Comparison of ENCODE assay signal across 14 mouse cellular contexts in genomic region chr4:117906196-117906595, GRCm38 (mm10). TPM values are rescaled to one million over a fixed set of nuclear protein-coding genes. Genes with fewer than 3 reads are reported as not detected.
DNase-seq lines count a peak whose midpoint lies in the region; ATAC-seq and TF ChIP-seq lines count a peak whose summit lies in the region.
"Had no signal": no experiment of that assay in that cellular context is flagged by ENCODE, and none has a peak within 500 bp of the region (broad histone marks: within the 10 kb centered on the region; RNA-seq: fewer than 3 reads in every experiment).

No protein-coding gene starts in this region.

- no peak overlapping the region for H3K4me3 ChIP-seq in left cerebral cortex, adult 2 months
- H3K4me3 ChIP-seq in hindbrain, postnatal 0 days (ENCODE audit: low read length) = no peak overlapping the region
- H3K4me3 ChIP-seq: forebrain, embryonic 10.5 days; hindbrain, embryonic 15.5 days; neural tube, embryonic 13.5 days had no signal

- H3K9ac ChIP-seq in hindbrain, postnatal 0 days (replicated peaks; ENCODE audit: low read length) = no peak overlapping the region
- H3K9ac ChIP-seq: hindbrain, embryonic 15.5 days; neural tube, embryonic 13.5 days had no signal

- H3K4me1 ChIP-seq in hindbrain, postnatal 0 days (ENCODE audit: insufficient read depth, low read length) = peaks cover 23% of the 10 kb centered on the region

- H3K27me3 ChIP-seq in hindbrain, postnatal 0 days (ENCODE audit: insufficient read depth, low read length) = no peaks in the 10 kb centered on the region
- H3K27me3 ChIP-seq: hindbrain, embryonic 15.5 days; neural tube, embryonic 13.5 days had no signal

- TF ChIP-seq CTCF in left cerebral cortex, adult 2 months (IDR thresholded peaks at IDR 0.05) = no peak
- TF ChIP-seq CTCF in hindbrain, postnatal 0 days (IDR thresholded peaks at IDR 0.05; ENCODE audit: low read depth) = no peak

- H3K36me3 ChIP-seq in hindbrain, postnatal 0 days (ENCODE audit: insufficient read depth, low read length) = peaks cover 29% of the 10 kb centered on the region

- no peak overlapping the region for H3K4me2 ChIP-seq in hindbrain, postnatal 0 days (ENCODE audit: low read depth, low read length)
- H3K4me2 ChIP-seq: hindbrain, embryonic 15.5 days; neural tube, embryonic 13.5 days had no signal

- no peaks in the 10 kb centered on the region for H3K9me3 ChIP-seq in hindbrain, postnatal 0 days (ENCODE audit: low read length)
- H3K9me3 ChIP-seq: forebrain, embryonic 10.5 days; hindbrain, embryonic 15.5 days; neural tube, embryonic 13.5 days had no signal

- peak; percentile 63 for DNase-seq in cerebellum, adult 11-12 months
- no peak for DNase-seq in cerebellum, postnatal 4 days (ENCODE audit: low spot score in 2 of 2)
- no peak for DNase-seq in left cerebral cortex, adult 2 months (ENCODE audit: extremely low spot score in 1 of 2, low spot score in 2 of 2)
- no peak for DNase-seq in left cerebral cortex, adult 11 months (ENCODE audit: low spot score)
- DNase-seq in lung, adult 18-20 months = peak; percentile 78 to 87
- DNase-seq in lung, postnatal 4 days = peak; percentile 53 to 60
- no peak for DNase-seq in heart, postnatal 14 days
- DNase-seq in hindbrain, postnatal 0 days (ENCODE audit: low spot score) = no peak
- DNase-seq: liver; spleen, adult 18-20 months had no signal

- no peak for ATAC-seq in hindbrain, postnatal 0 days

- WGBS in hindbrain, postnatal 0 days = 78% methylated on average over 3 of the region's 3 CpGs

- H3K27ac ChIP-seq in left cerebral cortex, adult 2 months = peak overlapping the region; percentile 24; the same call in 1 of the 2 replicates
- H3K27ac ChIP-seq in hindbrain, postnatal 0 days = no peak overlapping the region
- H3K27ac ChIP-seq: forebrain, embryonic 10.5 days; hindbrain, embryonic 15.5 days; neural tube, embryonic 13.5 days had no signal

- intact Hi-C loops in left cerebral cortex, adult 2 months (cut with DNase I) = no loop called here
- intact Hi-C loops in heart, postnatal 14 days (cut with DNase I) = no loop called here

RNA-seq across cellular contexts. Expression of gene Ipo13, which starts 8.6 kb away (rescaled TPM):
- 100 to 1,000 TPM; 115 to 123 TPM for total RNA-seq in left cerebral cortex, adult 2 months (2021)
- 10 to 100 TPM; 64.9 to 66.9 TPM for total RNA-seq in heart, postnatal 14 days (2021)
- 51.1 and 52.5 TPM in 2 replicates for total RNA-seq in hindbrain, postnatal 0 days (2014; rRNA removed)
- polyA plus RNA-seq in hindbrain, postnatal 0 days (2015; fragmentation: Nextera tagmentation; extraction: Ambion mirVana) = 48.7 and 50.0 TPM in 2 replicates

RNA-seq across cellular contexts. Expression of gene Dph2, which starts 14.4 kb away (rescaled TPM):
- total RNA-seq in left cerebral cortex, adult 2 months (2021) = 10 to 100 TPM in 1 of 2 experiments, 1 to 10 TPM in 1; 9.1 to 11.4 TPM
- total RNA-seq in heart, postnatal 14 days (2021) = 1 to 10 TPM; 2.7 to 2.9 TPM
- total RNA-seq in hindbrain, postnatal 0 days (2014; rRNA removed) = 21.2 and 24.8 TPM in 2 replicates
- 13.5 and 14.1 TPM in 2 replicates for polyA plus RNA-seq in hindbrain, postnatal 0 days (2015; fragmentation: Nextera tagmentation; extraction: Ambion mirVana)

RNA-seq across cellular contexts. Expression of gene Atp6v0b, which starts 19.1 kb away (rescaled TPM):
- 100 to 1,000 TPM; 430 to 462 TPM for total RNA-seq in left cerebral cortex, adult 2 months (2021)
- total RNA-seq in heart, postnatal 14 days (2021) = 100 to 1,000 TPM; 128 to 129 TPM
- 579 and 615 TPM in 2 replicates for total RNA-seq in hindbrain, postnatal 0 days (2014; rRNA removed)
- 637 and 643 TPM in 2 replicates for polyA plus RNA-seq in hindbrain, postnatal 0 days (2015; fragmentation: Nextera tagmentation; extraction: Ambion mirVana)

RNA-seq across cellular contexts. Expression of gene B4galt2, which starts 22.9 kb away (rescaled TPM):
- 10 to 100 TPM; 86.7 to 90.6 TPM for total RNA-seq in left cerebral cortex, adult 2 months (2021)
- 1 to 10 TPM; 7.5 to 8.0 TPM for total RNA-seq in heart, postnatal 14 days (2021)
- total RNA-seq in hindbrain, postnatal 0 days (2014; rRNA removed) = 286 and 304 TPM in 2 replicates
- polyA plus RNA-seq in hindbrain, postnatal 0 days (2015; fragmentation: Nextera tagmentation; extraction: Ambion mirVana) = 71.5 and 77.0 TPM in 2 replicates
- total RNA-seq: megakaryocyte, adult 5-6 weeks had no signal

RNA-seq across cellular contexts. Expression of gene Artn, which starts 23.4 kb away (rescaled TPM):
- 1 to 10 TPM; 3.6 to 3.9 TPM for total RNA-seq in left cerebral cortex, adult 2 months (2021)
- total RNA-seq in heart, postnatal 14 days (2021) = not detected
- total RNA-seq in hindbrain, postnatal 0 days (2014; rRNA removed) = 0.65 and 1.0 TPM in 2 replicates
- 0.48 and 0.59 TPM in 2 replicates for polyA plus RNA-seq in hindbrain, postnatal 0 days (2015; fragmentation: Nextera tagmentation; extraction: Ambion mirVana)
- total RNA-seq: megakaryocyte, adult 5-6 weeks had no signal

Comparison
In these comparisons a context has a peak if more than half of its experiments do, and no peak if none do; other contexts are left out.
1. DNase-seq: peak in cerebellum, adult 11-12 months (single experiment), lung, adult 18-20 months (2 of 2) and lung, postnatal 4 days (2 of 2); none in cerebellum, postnatal 4 days (0 of 2), left cerebral cortex, adult 2 months (0 of 2), left cerebral cortex, adult 11 months (single experiment), heart, postnatal 14 days (0 of 2) and hindbrain, postnatal 0 days (single experiment).